Mouse (Mus musculus): Measurements from ENCODE around the gene Itgb8.

Gene Itgb8

DNA sequence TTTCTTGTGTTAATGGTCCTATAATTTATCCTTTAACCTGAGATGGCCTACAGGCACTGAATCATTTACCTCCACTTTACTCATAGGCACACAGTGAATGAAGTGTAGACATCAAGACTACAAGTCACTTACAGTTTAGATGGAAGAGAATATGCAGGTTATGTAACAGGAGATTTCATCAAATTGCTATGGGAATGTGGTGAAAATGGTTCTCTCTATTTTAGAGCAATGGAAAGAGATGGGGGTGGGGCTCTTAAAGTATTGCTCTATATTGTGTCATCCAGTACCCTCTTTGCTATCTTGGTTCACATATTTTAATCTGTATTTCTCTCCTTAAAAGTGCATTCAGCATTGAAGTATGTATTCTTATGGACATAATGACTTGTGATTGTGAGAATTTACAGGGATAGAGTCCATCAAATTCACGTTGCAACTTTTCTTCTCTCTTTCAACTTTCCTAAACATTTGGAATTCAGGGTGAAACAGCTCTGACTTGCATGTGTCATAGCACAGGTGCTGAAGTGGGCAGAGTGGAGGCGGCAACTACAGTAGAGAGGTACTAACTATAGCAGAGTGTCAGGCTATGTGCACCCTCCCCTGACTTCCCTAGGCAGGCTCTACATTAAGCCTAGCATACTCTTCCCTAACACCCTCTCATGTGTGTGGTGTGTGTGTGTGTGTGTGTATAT is 29.1 kb downstream of the Itgb8 start:
- no peak for DNase-seq (ENCODE audit: low spot score)

DNA sequence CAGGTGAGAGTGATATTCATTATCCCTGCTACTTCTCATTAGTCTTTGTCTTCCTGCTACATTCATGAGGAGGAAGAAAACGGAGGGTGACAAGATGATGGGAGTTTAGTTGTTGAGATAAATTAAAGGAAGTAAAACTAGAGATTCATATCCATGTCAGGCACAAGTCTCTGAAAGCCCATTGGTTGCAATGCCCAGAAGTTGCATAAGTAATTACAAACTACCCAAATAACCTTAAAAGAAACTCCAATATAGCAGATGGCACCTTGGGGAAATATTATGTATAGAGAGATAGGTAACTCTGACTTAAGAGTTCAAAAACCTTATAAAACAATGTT is 31.2 kb downstream of the Itgb8 start:
- no peak for DNase-seq (ENCODE audit: low spot score)

DNA sequence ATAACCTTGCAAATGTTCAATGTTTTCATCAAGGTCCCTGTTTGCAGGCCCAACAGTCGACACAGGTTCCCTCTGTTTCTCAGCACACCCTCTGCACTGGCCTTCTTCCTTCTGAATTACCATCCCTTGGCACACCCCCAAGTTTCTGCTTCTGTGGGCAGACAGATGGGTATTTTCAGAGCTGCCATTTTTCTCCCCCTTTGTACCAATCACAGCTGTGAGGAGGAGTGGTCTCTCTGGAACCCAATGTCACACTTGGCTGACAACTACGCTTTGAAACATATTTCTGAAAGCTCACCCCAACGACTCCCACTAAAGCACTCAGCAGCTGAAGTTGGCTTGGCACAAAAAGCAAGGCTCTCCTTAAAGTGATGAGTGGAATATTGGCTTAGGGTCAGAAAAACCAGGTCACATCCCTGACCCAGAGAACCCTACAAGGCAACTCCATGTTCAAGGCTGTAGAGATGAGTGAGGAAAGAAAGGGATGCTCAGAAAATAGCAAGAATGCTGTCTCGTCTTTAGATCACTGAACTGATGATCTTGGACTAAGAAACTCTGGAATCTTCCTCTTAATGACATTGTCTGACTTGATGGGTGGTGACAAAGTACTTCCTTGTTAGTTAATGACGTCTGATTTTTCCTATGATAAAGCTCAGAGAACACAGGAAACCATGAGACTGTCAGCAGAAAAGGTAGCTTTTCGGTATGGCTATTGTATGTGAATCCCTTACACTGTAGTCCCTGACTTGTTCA is 31.7 kb downstream of the Itgb8 start:
- DNase-seq (ENCODE audit: low spot score) = no peak

- DNase-seq (ENCODE audit: low spot score) = no peak
Measured at GRCm38 (mm10) chr12:119204411-119204810, 34.2 kb downstream of the Itgb8 start.

DNA sequence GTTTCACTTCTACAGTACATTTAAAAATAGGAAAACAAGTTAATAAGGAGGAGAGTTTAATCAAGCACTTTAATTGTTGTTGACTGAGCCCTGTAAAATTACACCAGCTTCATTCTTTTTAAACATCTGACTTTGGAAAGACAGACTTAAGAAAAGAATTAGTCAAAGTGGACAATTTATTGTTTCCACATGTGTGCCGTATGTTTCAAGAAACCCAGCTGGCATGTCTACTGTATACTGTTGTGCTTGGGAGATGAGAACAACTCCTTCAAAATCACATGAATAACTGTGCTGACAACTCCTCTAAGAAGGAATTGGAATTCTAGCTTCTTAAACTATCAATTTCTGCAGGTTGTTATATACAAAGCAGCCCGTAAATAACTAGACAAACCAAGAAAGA is 35.8 kb downstream of the Itgb8 start:
- DNase-seq (ENCODE audit: low spot score) = no peak

DNA sequence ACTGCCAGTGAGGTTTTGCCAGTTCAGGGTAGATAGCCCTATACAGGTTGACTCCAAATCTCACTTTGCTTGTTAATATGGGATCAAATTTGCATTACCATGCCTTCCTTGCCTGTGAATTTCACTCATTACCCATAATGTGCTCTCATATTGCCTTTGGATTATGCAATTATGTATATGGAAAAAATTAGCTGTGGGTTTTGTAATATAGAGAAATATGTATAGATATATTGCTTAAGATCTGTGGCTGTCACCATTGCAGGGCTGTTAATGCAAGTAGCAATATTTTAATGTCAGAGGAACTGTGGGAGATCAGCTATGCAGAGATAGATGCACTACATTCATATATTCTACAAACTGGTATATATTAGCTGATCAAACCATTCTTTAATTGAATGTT is 43.5 kb downstream of the Itgb8 start:
- no peak for DNase-seq (ENCODE audit: low spot score)

- no peak for DNase-seq (ENCODE audit: low spot score)
Measured at GRCm38 (mm10) chr12:119189814-119190213, 48.8 kb downstream of the Itgb8 start.

- DNase-seq (ENCODE audit: low spot score) = no peak
Measured at GRCm38 (mm10) chr12:119185441-119185840, 53.2 kb downstream of the Itgb8 start.

GRCm38 (mm10) chr12:119182215-119182924 is 56.2 kb downstream of the Itgb8 start:
- no peak for DNase-seq (ENCODE audit: low spot score)

DNA sequence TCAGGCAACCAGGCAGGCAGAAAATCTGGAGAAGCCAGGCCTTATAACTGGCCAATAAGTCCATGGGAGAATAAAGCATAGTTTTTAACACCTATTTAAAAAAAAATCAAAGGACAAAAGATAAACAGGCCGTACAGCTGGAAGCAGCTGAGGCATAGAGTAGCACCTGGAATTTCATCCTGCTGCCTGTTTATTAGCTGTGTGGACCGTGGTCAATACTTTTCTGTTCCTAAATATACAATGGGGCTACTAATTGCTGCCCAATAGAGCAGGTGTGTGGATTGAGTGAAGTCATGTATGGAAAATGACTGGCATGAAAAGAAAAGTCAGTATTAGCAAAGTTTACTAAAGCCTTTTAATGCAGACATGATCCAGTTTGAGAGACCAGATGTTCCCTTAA is 62.6 kb downstream of the Itgb8 start:
- no peak for DNase-seq (ENCODE audit: low spot score)

DNA sequence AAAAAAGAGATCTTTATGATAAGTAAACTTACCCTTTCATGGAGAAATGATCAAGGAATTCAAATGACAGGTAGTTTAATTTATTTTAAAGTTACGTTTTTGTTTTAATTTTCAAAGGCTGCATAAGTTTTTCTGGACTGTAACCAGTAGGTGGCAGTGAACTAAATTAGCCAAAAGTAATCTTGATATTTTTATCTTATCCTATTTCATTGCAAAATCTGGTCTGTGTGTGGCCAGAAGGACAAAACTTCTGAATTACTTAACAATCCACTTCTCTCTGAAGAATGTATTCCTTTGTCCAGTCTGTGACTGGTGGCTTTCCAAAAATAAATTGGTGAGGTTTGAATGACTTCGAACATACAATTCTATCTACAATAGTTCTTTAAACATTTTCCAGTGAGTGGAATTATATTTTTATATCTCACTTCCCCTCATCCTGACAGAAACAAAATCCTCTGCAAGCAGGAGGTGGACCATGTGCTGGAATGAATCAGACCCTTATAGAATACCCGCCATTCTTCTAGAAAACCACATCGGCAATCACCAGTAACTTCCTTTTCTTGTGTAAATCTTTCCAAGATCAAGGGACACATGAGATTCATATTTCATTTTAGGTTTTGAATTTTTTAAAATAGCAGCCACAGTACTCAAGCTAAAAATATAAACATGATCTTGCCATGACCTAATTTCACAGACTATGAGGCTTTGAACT is 68.6 kb downstream of the Itgb8 start:
- DNase-seq (ENCODE audit: low spot score) = no peak

DNA sequence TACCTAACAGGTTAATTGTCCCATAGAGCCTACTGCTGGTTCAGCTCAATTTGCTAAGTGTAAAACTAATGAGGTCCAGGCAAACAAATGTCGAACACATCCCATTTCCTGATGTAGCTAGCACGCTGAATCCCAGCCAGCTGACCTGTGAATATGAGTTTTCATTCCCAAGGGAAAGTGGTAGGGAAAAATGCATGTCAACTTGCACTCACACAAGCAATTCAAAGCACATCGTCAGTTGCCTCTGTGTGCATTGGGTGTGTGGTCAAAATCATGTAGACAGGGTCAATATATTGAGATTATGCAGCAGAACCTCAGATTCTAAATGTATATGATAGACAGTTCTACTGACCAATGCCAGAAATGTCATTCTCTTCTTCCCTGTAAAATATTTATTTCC is 69.5 kb downstream of the Itgb8 start:
- DNase-seq (ENCODE audit: low spot score) = no peak

GRCm38 (mm10) chr12:119165115-119165514 is 73.5 kb downstream of the Itgb8 start:
- DNase-seq (ENCODE audit: low spot score) = no peak

- DNase-seq (ENCODE audit: low spot score) = no peak
Measured at GRCm38 (mm10) chr12:119164672-119165071, 73.9 kb downstream of the Itgb8 start.

DNA sequence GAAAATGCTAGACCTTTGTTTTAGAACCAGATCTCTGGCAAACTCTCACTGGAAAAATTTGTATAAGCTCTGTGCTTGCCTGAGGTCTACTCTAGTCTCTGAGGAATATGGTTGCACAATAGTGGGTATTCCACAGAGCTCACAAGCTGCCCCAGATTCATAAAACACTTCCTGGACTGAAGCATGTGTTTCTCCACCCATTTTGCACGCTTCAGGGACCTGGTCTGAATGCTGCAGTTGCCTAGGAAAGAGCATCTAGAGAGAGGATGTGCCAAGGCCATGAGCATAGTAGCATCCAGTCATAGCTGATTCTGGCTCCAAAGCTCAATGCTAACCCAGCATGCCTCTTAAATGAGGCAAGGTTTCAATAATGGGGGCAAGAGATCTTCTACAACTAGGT is 74.4 kb downstream of the Itgb8 start:
- DNase-seq (ENCODE audit: low spot score) = no peak

- DNase-seq (ENCODE audit: low spot score) = no peak
Measured at GRCm38 (mm10) chr12:119160786-119161185, 77.8 kb downstream of the Itgb8 start.

- no peak for DNase-seq (ENCODE audit: low spot score)
Measured at GRCm38 (mm10) chr12:119159254-119159933, 79.2 kb downstream of the Itgb8 start.

GRCm38 (mm10) chr12:119157686-119158085 is 80.9 kb downstream of the Itgb8 start:
- DNase-seq (ENCODE audit: low spot score) = no peak

DNA sequence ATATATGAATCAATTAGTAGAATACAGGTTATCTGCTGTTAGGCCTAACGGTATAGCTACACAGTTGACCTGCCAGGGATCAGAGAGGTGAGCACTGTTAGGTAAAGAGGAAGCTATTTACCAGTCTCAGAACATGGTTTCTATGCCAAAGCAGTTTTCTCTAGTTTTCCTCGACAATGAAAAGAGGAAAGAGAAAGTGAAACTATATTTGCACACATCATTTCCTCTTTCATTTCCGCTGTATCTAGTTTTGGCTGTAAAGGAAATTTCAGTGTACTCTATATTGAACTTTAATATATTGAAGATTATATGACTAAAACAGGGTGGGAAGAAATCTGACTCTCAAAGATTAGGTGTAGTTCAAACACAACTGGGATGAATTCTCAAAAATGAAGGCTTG is 81.5 kb downstream of the Itgb8 start:
- no peak for DNase-seq (ENCODE audit: low spot score)

GRCm38 (mm10) chr12:119155566-119155965 is 83.0 kb downstream of the Itgb8 start:
- DNase-seq (ENCODE audit: low spot score) = no peak

GRCm38 (mm10) chr12:119150956-119151355 is 87.6 kb downstream of the Itgb8 start:
- DNase-seq (ENCODE audit: low spot score) = no peak

- DNase-seq (ENCODE audit: low spot score) = no peak
Measured at GRCm38 (mm10) chr12:119147753-119148152, 90.8 kb downstream of the Itgb8 start.
